Mouse (Mus musculus) heart, postnatal 0 days (tissue): ENCODE data around the gene Psmb1. TPM values are rescaled to one million over a fixed set of nuclear protein-coding genes. Genes with fewer than 3 reads are reported as not detected.

Source experiments
- ATAC-seq: fragments of 200-750 bp; cut with Nextera tagmentation; 2 replicates; pipeline ENCODE4 v1.8.0; 2017; ENCODE audit warnings: low read depth, moderate number of reproducible peaks, moderate library complexity; ENCODE audit not compliant: insufficient read depth
- DNase-seq: peaks from one replicate; pipeline ENCODE4 v3.0.0-alpha.2; 2016; ENCODE audit warnings: low spot score
- H3K27ac ChIP-seq: fragments of 300-500 bp; sonication (generic); 2 replicates; pipeline ENCODE4 v1.5.1; 2014; ENCODE audit warnings: low read depth, mild to moderate bottlenecking
- H3K27me3 ChIP-seq: fragments of 300-500 bp; sonication (generic); 2 replicates; pipeline ENCODE4 v1.6.1; 2014; ENCODE audit warnings: low read length, mixed read lengths; ENCODE audit not compliant: control insufficient read depth, insufficient read depth
- H3K36me3 ChIP-seq: fragments of 300-500 bp; sonication (generic); replicated peaks from 2 replicates; pipeline ENCODE4 v1.6.1; 2014; ENCODE audit warnings: low read length, mixed read lengths; ENCODE audit not compliant: control insufficient read depth, insufficient read depth
- H3K4me1 ChIP-seq: fragments of 300-500 bp; sonication (generic); 2 replicates; pipeline ENCODE4 v1.6.1; 2014; ENCODE audit warnings: antibody characterized with exemption; ENCODE audit not compliant: control insufficient read depth, insufficient read depth
- H3K4me2 ChIP-seq: fragments of 300-500 bp; sonication (generic); 2 replicates; pipeline ENCODE4 v1.6.1; 2014; ENCODE audit warnings: low read depth, mild to moderate bottlenecking, low read length, moderate library complexity
- H3K4me3 ChIP-seq: fragments of 300-500 bp; sonication (generic); 2 replicates; pipeline ENCODE4 v1.5.1; 2014; ENCODE audit warnings: low read depth, low read length
- H3K9ac ChIP-seq: fragments of 300-500 bp; sonication (generic); replicated peaks from 2 replicates; pipeline ENCODE4 v1.6.1; 2014; ENCODE audit warnings: low read depth, low read length, mixed read lengths
- H3K9me3 ChIP-seq: fragments of 300-500 bp; sonication (generic); replicated peaks from 2 replicates; pipeline ENCODE4 v1.6.1; 2016; ENCODE audit warnings: low read length; ENCODE audit not compliant: control insufficient read depth
- CTCF ChIP-seq: IDR thresholded peaks from 2 replicates; pipeline ENCODE4 v1.5.1; 2016; ENCODE audit warnings: antibody characterized with exemption, control low read depth, low read depth
- EP300 ChIP-seq: IDR thresholded peaks from 2 replicates; pipeline ENCODE4 v1.6.1; 2016; ENCODE audit warnings: antibody characterized with exemption, low read depth
- WGBS: fragments of 180-500 bp; shearing (Covaris S2); extraction: QIAGEN DNeasy Blood & Tissue Kit; methylation state at CpG from one replicate; pipeline ENCODE4 v1.1.7; 2014; 5-methylcytosine and 5-hydroxymethylcytosine counted together
- polyA plus RNA-seq: library from polyadenylated mRNA; unstranded; fragments of >200 nt; fragmentation: Nextera tagmentation; extraction: Ambion mirVana; gene quantifications from 2 replicates; pipeline ENCODE4 v1.2.1, GENCODE M21; 2015
- total RNA-seq: library from RNA; depleted of rRNA; stranded (reverse); fragments of >200 nt; gene quantifications from 2 replicates; pipeline ENCODE4 v1.2.3, GENCODE M21; 2014; ENCODE audit warnings: low replicate concordance

Psmb1 gene
- total and polyA plus RNA-seq, 2 experiments from 2014 or later: 91.4 to 228 TPM

DNA sequence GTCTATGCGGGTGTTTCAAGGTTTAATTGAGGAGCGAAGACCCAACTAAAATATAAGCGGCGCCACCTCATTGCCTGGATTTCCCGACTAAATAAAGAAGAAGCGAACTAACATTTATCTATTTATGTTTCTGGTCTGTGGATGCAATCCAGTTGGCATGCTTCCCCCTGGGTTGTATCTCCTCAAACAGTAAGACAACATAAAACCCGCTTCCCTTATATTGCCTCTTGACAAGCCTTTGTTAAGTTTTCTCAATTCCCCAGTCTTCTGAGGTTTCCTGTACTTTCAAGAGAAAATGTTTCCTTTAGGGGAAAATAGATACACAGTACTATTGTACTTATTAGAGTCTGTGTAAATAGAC is 818 bp downstream of the Psmb1 start:
- WGBS: 37% methylated on average over 7 of the region's 7 CpGs
- Histone ChIP-seq H3K9me3 (no peaks in the 10 kb centered on the region), H3K4me3 (peak overlapping the region; percentile 96), H3K27ac (peak overlapping the region; percentile 95), H3K36me3 (peaks cover 26% of the 10 kb centered on the region), H3K27me3 (no peaks in the 10 kb centered on the region), H3K4me1 (peaks cover 28% of the 10 kb centered on the region), H3K9ac (peak overlapping the region; percentile 80; the same call in 1 of the 2 replicates), H3K4me2 (peak overlapping the region; percentile 79)
- DNase-seq (no peak), ATAC-seq (no peak)
- TF ChIP-seq CTCF: no peak
- TF ChIP-seq EP300: no peak

DNA sequence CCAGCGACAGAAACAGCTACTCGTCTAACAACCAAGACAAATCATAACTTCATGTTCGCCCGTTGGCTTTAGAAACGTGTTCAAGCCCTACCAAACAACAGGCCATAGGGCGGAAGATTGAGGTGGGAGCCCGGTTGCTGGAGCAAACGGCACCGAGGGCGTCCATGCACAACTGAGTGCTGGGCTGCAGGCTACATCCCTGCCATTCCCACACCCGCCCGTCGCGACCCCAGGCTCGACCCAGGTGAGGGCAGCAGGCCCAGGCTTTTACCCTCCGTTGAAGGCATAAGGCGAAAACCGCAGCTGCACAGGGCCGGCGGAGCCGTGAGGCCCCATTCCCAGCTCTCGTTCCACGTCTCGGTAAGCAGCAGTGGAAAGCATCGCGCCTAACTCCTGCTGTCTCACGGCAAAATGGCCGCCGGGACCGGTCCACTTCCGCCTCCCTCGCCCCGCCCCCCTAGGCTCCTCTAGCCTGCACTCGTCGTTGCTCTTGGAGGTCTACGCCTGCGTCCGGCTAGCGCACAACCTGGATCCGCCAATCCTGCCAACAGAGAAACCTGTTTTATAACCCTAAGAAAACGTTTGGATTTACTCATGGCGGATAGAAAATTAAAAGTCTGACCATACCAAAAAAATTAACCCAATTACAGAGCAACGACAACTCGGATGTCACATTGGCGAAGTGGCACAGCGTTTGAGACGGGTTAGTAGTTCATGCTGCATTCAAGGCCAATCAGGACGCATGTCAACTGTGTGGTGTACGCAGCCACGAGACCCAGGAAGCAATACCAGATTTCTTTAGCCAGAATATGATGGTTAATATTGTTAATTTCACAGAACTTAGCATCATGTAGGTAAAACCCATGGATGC is 1.4 kb downstream of the Psmb1 start:
- Histone ChIP-seq H3K4me1 (peaks cover 28% of the 10 kb centered on the region), H3K9me3 (no peaks in the 10 kb centered on the region), H3K27ac (peak overlapping the region; percentile 95), H3K27me3 (no peaks in the 10 kb centered on the region), H3K9ac (peak overlapping the region; percentile 80), H3K36me3 (peaks cover 29% of the 10 kb centered on the region), H3K4me3 (peak overlapping the region; percentile 96), H3K4me2 (peak overlapping the region; percentile 79)
- TF ChIP-seq EP300: 0 out of 2 replicates have a peak, but pooled peaks have one; percentile 9
- TF ChIP-seq CTCF: no peak
- WGBS: under 1% methylated on average over 50 of the region's 50 CpGs
- peak; percentile 93 for DNase-seq
- peak; percentile 91 for ATAC-seq

DNA sequence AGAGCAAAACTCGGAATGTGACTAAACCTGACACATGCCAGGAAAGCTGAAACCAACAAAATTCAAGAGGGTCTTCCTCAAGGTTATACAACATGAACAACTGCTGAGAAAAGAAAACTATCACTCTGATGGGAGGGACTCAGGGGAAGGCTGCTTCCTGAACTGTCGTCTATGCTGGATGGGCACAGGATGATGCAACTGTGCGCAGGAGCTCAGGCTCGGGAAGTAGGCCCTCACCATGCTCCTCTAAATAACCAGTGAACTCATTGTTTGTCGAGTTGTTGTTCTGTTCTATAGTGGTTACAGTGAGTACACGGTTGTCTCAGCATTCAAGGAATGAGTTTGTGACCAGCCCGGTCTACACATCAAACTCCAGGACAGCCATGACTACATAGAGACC is 9.0 kb downstream of the Psmb1 start:
- peaks cover 58% of the 10 kb centered on the region for H3K36me3 ChIP-seq
- no peak for DNase-seq
- no peak overlapping the region for H3K4me2 ChIP-seq
- TF ChIP-seq CTCF (no peak), EP300 (no peak)
- H3K4me1 ChIP-seq: no peaks in the 10 kb centered on the region
- H3K4me3 ChIP-seq: no peak overlapping the region
- H3K27ac ChIP-seq: no peak overlapping the region
- ATAC-seq: no peak
- H3K27me3 ChIP-seq: no peaks in the 10 kb centered on the region
- H3K9me3 ChIP-seq: no peaks in the 10 kb centered on the region
- no peak overlapping the region for H3K9ac ChIP-seq
- WGBS: 67% methylated on average over 7 of the region's 7 CpGs

DNA sequence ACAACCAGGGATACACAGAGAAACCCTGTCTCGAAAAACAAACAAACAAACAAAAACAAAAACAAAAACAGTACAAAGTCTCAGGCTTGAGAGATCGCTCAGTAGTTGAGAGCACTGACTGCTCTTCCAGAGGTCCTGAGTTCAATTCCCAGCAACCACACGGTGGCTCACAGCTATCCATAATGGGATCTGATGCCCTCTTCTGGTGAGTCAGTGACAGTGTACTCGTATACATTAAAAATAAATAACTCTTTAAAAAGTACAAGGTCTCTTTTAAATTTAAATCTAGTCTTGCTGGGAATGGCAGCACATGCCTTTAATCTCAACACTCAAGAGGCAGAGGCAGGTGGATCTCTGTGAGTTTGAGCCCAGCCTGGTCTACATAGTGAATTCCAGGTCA is 26.9 kb downstream of the Psmb1 start:
- H3K4me2 ChIP-seq: no peak overlapping the region
- no peak overlapping the region for H3K4me3 ChIP-seq
- ATAC-seq (no peak), DNase-seq (no peak)
- no peak overlapping the region for H3K9ac ChIP-seq
- TF ChIP-seq CTCF: no peak
- TF ChIP-seq EP300: no peak
- no peaks in the 10 kb centered on the region for H3K4me1 ChIP-seq
- H3K36me3 ChIP-seq: peaks cover 71% of the 10 kb centered on the region
- H3K27me3 ChIP-seq: no peaks in the 10 kb centered on the region
- no peak overlapping the region for H3K27ac ChIP-seq
- WGBS: 87% methylated on average over 4 of the region's 4 CpGs
- no peaks in the 10 kb centered on the region for H3K9me3 ChIP-seq

DNA sequence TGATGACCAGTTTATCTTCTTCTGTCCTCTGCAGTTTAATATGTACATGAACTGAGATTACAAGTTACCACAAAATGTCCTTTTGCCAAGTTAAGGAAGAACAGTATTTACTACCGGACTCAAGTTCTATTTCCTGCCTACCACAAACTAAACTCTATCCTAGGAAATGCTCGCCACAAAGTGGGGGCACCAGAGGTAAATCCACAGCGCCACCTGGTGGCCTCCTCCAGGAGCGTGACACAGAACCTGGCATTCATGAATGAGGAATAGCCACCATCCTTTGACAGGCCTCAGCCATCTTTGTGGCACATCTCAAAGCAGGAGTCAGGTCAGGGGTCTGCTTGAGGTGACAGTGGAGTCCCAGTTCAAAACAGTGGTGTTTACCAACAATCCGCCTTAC is 31.9 kb downstream of the Psmb1 start:
- H3K27ac ChIP-seq: no peak overlapping the region
- no peaks in the 10 kb centered on the region for H3K9me3 ChIP-seq
- no peak overlapping the region for H3K9ac ChIP-seq
- no peak overlapping the region for H3K4me3 ChIP-seq
- ATAC-seq: peak; percentile 60
- H3K4me2 ChIP-seq: no peak overlapping the region
- peaks cover 25% of the 10 kb centered on the region for H3K36me3 ChIP-seq
- 15% methylated on average over 5 of the region's 5 CpGs for WGBS
- 0 out of 2 replicates have a peak, but pooled peaks cover 3% of the 10 kb centered on the region for H3K4me1 ChIP-seq
- DNase-seq: peak; percentile 82
- TF ChIP-seq CTCF (peak; percentile 93), EP300 (no peak)
- H3K27me3 ChIP-seq: no peaks in the 10 kb centered on the region
